In the genomic region with DNA sequence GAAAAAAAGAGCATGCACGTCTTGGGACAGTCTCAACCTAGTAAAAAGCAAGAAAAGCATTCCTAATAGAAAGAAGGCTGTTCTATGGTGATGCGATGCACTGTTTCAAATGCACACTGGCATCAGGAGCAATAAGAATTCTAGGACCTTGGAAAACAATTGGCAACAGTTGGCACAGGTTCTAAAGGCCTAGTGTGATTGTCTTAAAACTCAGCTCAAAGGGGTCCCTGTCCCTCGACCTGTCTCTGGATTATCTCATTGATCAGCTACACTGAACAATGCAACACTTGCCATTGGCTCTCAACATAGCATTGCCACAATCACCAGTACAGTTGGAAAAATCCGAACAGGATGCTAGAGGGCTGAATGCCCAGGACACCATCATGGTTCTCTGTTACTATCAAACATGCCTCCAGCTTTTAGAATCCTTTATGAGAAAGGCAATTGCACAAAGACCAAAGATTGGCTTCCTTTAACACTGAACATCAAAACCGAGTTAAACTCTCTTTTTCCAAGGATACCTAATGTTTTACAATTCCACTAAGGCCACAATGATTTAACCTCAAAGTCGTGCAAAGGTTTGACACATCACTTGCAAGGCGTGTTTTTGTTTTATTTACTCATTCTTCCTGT, we compare ENCODE assay signal across 7 mouse cellular contexts.
DNase-seq lines count a peak whose midpoint lies in the region; ATAC-seq lines count a peak whose summit lies in the region.

No protein-coding gene starts in this region.

- H3K4me2 ChIP-seq in forebrain, embryonic 11.5 days (ENCODE audit: low read depth, low read length, severe bottlenecking), result peak overlapping the region; percentile 77; the same call in 1 of the 2 replicates
- H3K4me2 ChIP-seq in intestine, embryonic 15.5 days (replicated peaks), result peak overlapping the region; percentile 84; the same call in 1 of the 2 replicates
- H3K4me2 ChIP-seq in neural tube, embryonic 13.5 days, result peak overlapping the region; percentile 72

- no peaks in the 10 kb centered on the region for H3K36me3 ChIP-seq in forebrain, embryonic 11.5 days (ENCODE audit: control insufficient read depth, insufficient read depth, low read length)
- no peaks in the 10 kb centered on the region for H3K36me3 ChIP-seq in intestine, embryonic 15.5 days
- no peaks in the 10 kb centered on the region for H3K36me3 ChIP-seq in neural tube, embryonic 13.5 days

- peak; percentile 11 for DNase-seq in kidney, postnatal 14 days
- no peak for DNase-seq in kidney, adult 18-20 months
- DNase-seq in forebrain, embryonic 11.5 days (ENCODE audit: low spot score), result no peak
- no peak for DNase-seq in frontal cortex, postnatal 36 days (ENCODE audit: low spot score in 2 of 2)

- H3K27ac ChIP-seq in forebrain, embryonic 11.5 days (ENCODE audit: low read depth, low read length), result no peak overlapping the region
- H3K27ac ChIP-seq in intestine, embryonic 15.5 days, result no peak overlapping the region
- H3K27ac ChIP-seq in neural tube, embryonic 13.5 days (replicated peaks), result no peak overlapping the region

- peaks cover 2% of the 10 kb centered on the region; the same call in 1 of the 2 replicates for H3K27me3 ChIP-seq in forebrain, embryonic 11.5 days (ENCODE audit: control insufficient read depth, insufficient read depth, low read length)
- H3K27me3 ChIP-seq in intestine, embryonic 15.5 days (replicated peaks), result no peaks in the 10 kb centered on the region
- H3K27me3 ChIP-seq in neural tube, embryonic 13.5 days, result 0 out of 2 replicates have a peak, but pooled peaks cover 3% of the 10 kb centered on the region

- no peaks in the 10 kb centered on the region for H3K9me3 ChIP-seq in forebrain, embryonic 11.5 days (ENCODE audit: control insufficient read depth, low read length)
- no peaks in the 10 kb centered on the region for H3K9me3 ChIP-seq in intestine, embryonic 15.5 days
- H3K9me3 ChIP-seq in neural tube, embryonic 13.5 days, result no peaks in the 10 kb centered on the region

- no peak overlapping the region for H3K4me3 ChIP-seq in forebrain, embryonic 11.5 days (ENCODE audit: low read depth, low read length)
- no peak overlapping the region for H3K4me3 ChIP-seq in intestine, embryonic 15.5 days (replicated peaks)
- peak overlapping the region; percentile 55; the same call in 1 of the 2 replicates for H3K4me3 ChIP-seq in neural tube, embryonic 13.5 days

- no peak overlapping the region for H3K9ac ChIP-seq in forebrain, embryonic 11.5 days (ENCODE audit: low read length)
- no peak overlapping the region for H3K9ac ChIP-seq in intestine, embryonic 15.5 days
- 0 out of 2 replicates have a peak overlapping the region, but pooled peaks have one; percentile 78 for H3K9ac ChIP-seq in neural tube, embryonic 13.5 days

- no peak for ATAC-seq in forebrain, embryonic 11.5 days (replicated peaks; ENCODE audit: low FRiP score)
- ATAC-seq in intestine, embryonic 15.5 days, result no peak
- 0 out of 2 replicates have a peak, but pooled peaks have one; percentile 17 for ATAC-seq in neural tube, embryonic 13.5 days (ENCODE audit: low read depth)
- ATAC-seq in CD4-positive, CD25-positive, alpha-beta regulatory T cell, adult 4 months, result no peak

- WGBS in forebrain, embryonic 11.5 days, result 44% methylated on average over 7 of the region's 7 CpGs
- 56% methylated on average over 7 of the region's 7 CpGs for WGBS in intestine, embryonic 15.5 days
- WGBS in neural tube, embryonic 13.5 days, result 47% methylated on average over 7 of the region's 7 CpGs

- H3K4me1 ChIP-seq in forebrain, embryonic 11.5 days (replicated peaks; ENCODE audit: control insufficient read depth, insufficient read depth, low read length), result no peaks in the 10 kb centered on the region
- no peaks in the 10 kb centered on the region for H3K4me1 ChIP-seq in intestine, embryonic 15.5 days (replicated peaks)
- peaks cover 5% of the 10 kb centered on the region; the same call in 1 of the 2 replicates for H3K4me1 ChIP-seq in neural tube, embryonic 13.5 days (replicated peaks)
